Mouse (Mus musculus): ENCODE measurements around the gene Dpf3.

DNA sequence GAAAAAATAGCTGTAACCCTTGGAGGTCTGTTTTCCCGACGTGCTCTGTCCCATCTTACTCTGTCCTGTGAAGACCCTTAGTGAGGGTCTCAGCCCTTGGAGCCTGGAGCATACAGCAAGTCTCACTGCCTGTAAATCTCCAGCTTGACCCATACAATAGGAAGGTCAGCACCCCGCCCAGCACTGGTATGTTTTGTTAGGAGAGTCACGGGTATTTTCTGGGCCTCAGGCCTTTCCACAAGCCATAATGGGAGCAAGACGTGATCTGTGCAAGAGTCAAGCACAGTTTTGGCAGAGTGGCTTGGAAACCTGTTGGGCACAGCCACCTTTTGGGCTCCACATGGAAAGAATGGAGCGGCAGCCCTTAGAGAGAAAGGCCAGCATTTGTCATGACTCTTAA, 40.3 kb upstream of the Dpf3 start:
- no peak for TF ChIP-seq POLR2A (IDR thresholded peaks at IDR 0.05; ENCODE audit: insufficient read length, low read depth)
- no peak for TF ChIP-seq MAX (IDR thresholded peaks at IDR 0.05; ENCODE audit: low read depth)
- no peak for TF ChIP-seq USF1 (IDR thresholded peaks at IDR 0.05; ENCODE audit: low read depth)
- TF ChIP-seq TCF12 (IDR thresholded peaks at IDR 0.05; ENCODE audit: insufficient read depth, poor library complexity, severe bottlenecking): no peak
- no peak for TF ChIP-seq E2F4 (IDR thresholded peaks at IDR 0.05; ENCODE audit: insufficient read depth)
- no peak for TF ChIP-seq REST (IDR thresholded peaks at IDR 0.05; ENCODE audit: insufficient read depth, insufficient read length)
- no peak for TF ChIP-seq SRF (IDR thresholded peaks at IDR 0.05; ENCODE audit: control insufficient read depth, insufficient read length, low read depth)
- no peak for TF ChIP-seq POLR2AphosphoS2 (IDR thresholded peaks at IDR 0.05; ENCODE audit: insufficient read length, low read depth)
- TF ChIP-seq MYOD1 (IDR thresholded peaks at IDR 0.05; ENCODE audit: control insufficient read depth in 1 of 3, insufficient read length in 2 of 3, low read depth in 2 of 3): no peak
- TF ChIP-seq CEBPB (IDR thresholded peaks at IDR 0.05; ENCODE audit: insufficient read depth, poor library complexity, severe bottlenecking): no peak
- TF ChIP-seq MYOG (IDR thresholded peaks at IDR 0.05; ENCODE audit: control insufficient read depth in 1 of 3, insufficient read depth in 1 of 3, insufficient read length in 2 of 3, low read depth in 2 of 3): no peak
